Mouse (Mus musculus): Measurements from ENCODE around the gene Met.

Gene Met

GRCm38 (mm10) chr6:17606915-17607314 is 143.3 kb downstream of the Met start:
- DNase-seq (ENCODE audit: low read depth, low spot score), result no peak

GRCm38 (mm10) chr6:17611352-17612010 is 147.9 kb downstream of the Met start:
- DNase-seq (ENCODE audit: low read depth, low spot score), result no peak

- no peak for DNase-seq (ENCODE audit: low read depth, low spot score)
Measured at GRCm38 (mm10) chr6:17612652-17613051, 149.1 kb downstream of the Met start.

- DNase-seq (ENCODE audit: low read depth, low spot score), result no peak
Measured at GRCm38 (mm10) chr6:17620823-17621222, 157.2 kb downstream of the Met start.

- no peak for DNase-seq (ENCODE audit: low read depth, low spot score)
Measured at GRCm38 (mm10) chr6:17621436-17621835, 157.8 kb downstream of the Met start.
